Mouse (Mus musculus) right cerebral cortex, postnatal 25 days (tissue): ENCODE data around the gene Phb.
"Not testable (repeated sequence)": the region's sequence is repeated elsewhere in the genome, so short reads cannot be mapped to it uniquely, and the experiment has no call there.

Experiments used
- DNase-seq: peaks from one replicate; pipeline ENCODE4 v3.0.0; 2022

Phb gene

DNA sequence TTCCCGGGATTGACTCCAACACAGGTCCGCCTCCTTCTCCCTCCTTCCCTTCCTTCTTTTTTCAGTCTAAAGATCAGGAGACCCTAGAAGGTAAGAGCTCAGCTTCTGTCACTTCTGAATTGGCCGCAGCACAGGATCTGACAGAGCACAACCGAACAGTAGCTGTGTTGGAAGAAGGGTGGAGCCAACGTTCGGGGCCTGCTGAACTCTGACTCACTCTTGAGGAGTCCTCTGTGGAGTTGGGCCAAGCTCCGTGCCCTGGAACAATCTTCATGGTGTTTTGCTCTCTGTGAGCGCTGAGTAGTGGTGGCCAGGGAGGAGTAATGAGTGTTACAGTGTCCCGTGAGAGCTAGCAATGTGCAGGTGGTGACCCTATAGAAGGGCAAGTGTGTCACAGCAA lies 15.8 kb upstream of the Phb start:
- no peak for DNase-seq

DNA sequence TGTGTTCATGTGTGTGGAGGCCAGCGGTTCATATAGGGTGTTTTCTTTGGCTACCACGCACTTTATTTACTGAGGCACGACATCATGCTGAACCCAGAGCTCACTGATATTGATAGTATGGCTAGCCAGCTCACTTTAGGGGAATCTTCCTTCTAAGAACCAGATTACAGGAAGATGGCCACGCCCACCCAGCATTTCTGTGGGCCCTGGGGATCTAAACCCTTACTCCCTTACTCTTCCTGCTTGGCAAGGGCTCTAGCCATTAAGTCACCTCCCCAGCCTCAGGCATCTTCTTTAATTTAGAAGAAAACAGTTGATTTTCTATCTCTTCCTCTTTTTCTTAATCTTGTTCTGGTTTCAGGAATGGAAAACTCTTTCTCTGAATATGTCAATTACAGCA lies 9.3 kb upstream of the Phb start:
- DNase-seq = no peak

DNA sequence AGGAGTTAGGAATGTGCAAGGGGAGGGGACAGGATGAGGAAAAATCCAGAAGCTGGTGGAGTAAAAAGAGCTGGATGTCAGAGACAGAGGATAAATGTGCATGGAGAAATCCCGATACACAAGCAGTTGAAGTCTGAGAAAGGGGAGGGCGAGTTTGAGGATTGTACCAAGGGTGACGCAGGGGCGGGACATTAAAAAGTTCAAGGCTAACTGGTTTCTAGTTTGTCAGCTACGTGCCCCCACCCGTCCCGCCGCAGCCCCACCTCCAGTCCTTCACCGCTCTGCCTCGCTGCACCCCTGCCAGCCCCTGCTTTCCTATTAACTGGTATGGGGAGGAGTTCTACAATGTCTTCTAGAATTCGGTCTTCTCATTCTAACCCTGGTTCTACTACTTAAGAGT lies 420 bp downstream of the Phb start:
- DNase-seq = no peak

DNA sequence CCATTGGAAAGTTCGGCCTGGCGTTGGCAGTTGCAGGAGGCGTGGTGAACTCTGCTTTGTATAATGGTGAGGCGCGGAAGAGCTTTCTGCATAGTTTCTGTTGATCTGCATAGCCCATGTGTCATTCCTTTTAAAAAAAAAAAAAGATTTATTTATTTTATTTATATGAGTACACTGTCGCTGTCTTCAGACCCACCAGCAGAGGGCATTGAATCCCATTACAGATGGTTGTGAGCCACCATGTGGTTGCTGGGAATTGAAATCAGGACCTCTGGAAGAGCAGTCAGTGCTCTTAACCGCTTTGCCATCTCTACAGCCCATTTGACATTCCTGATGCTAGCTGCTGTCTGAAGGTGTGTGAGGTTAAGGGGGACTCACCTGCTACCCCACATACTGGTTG lies 1.3 kb downstream of the Phb start:
- not testable (repeated sequence) for DNase-seq

DNA sequence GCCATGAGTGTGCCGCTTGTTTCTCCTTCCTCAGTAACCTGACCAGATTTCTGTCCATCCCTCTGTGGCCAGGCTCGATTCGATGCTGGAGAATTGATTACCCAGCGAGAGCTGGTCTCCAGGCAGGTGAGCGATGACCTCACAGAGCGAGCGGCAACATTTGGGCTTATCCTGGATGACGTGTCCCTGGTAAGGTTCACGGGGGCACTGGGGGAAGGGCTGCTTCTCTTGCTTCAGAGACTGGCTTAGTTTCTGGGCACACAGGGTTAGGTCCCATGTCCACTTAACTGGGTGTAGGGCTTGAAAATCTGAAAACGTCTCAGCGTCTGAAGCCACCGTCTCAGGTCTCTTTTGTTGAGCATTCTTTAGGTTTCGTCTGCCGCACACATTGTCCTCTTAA lies 8.7 kb downstream of the Phb start:
- DNase-seq = no peak

DNA sequence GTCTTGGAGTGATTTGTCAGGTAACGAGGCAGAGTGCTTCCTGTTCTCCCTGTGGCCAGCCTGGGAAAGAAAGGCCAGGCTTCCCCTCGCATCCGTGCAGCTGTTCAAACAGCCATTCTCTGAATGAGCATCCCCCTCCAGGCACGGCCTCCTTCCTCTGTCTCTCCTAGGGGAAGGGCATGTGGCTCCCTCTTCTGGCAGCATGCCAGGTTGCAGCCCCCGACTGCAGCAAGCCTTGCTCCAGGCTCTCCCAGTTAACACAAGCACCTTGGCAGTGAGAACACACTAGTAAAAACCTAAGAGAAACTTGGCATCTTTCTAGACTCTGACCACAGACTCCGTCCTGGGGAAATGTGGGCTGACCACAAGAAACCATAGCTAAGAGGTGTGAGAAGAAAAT lies 9.6 kb downstream of the Phb start:
- DNase-seq = peak; percentile 39

DNA sequence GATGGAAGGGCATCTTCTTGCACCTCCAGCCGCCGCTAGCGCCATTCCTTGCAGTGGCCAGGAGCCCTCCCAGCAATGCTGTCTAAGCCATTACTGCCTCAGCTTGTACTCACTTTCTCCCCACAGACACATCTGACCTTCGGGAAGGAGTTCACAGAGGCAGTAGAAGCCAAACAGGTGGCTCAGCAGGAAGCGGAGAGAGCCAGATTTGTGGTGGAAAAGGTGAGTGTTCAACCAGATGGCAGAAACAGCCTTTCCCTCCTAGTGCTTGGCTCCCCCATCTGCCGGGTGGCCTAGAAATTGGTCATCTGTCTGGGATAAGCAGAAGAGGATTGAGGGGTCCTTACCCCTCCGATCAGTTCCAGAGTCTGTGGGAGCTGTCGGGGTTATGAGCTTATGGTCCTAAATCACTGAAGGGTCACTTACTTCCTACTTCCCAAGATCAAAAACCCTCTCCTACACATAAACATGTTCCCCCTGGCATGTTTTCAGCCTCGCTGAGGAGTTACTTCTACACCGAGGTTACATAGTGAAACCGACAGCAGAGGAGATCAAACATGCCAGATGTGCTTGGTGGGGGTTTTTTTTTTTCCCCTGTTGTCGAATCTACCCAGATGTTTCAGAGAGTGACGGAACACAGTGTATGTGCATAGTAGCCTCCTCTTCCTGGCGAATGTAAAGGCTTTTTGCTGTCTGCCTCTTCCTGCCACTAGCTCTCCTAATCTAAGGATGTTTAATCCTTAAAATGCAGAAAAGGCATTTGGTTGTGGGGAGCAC lies 11.4 kb downstream of the Phb start:
- no peak for DNase-seq

DNA sequence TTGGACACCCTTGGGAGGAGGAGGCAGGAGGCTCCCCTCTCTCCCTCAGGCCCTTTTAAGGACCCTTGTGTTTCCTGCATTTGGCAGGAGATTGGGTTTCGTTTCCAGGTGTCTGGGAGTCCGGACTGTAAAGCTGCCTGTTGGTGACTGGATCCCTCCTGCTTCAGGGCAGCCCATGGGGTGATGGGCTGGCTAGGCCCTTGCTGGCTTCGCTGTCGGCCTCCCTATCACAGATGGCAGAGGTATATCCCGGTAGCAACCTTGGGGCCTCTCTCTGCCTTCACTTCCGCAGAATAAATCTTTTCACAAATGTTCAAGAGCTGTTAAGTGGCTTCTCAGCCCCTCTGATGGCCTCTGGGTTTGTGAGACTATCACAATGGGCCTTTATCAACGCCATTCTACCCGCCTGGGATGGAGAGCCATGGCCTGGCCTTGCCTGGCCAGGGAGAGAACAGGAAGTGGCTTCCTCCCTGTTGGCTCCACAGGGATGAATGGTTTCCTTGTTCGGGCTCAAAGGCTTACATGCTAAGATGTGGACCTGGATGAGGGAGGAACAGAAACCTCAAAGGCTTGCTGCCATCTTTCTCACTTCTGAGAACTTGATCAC lies 15.3 kb downstream of the Phb start:
- DNase-seq = no peak

DNA sequence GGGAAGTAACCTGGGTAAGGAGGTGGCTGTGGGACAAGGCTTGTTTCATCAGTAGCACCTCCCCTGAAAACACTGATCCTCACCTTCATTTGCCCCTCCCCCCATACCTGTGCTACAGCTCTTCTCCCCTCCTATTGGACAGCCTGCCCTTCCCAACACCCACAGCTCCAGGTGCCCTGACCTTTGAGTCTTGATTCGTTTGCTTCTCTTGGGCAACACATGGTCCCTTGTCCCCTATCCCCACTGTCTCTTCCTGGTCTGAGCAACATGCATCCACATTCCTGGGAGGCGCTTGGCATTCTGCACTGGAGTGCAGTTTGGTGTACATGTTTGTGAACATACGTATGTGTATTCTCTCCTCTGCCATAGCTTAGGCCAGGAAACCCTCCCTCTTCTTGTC lies 16.2 kb downstream of the Phb start:
- DNase-seq = no peak

DNA sequence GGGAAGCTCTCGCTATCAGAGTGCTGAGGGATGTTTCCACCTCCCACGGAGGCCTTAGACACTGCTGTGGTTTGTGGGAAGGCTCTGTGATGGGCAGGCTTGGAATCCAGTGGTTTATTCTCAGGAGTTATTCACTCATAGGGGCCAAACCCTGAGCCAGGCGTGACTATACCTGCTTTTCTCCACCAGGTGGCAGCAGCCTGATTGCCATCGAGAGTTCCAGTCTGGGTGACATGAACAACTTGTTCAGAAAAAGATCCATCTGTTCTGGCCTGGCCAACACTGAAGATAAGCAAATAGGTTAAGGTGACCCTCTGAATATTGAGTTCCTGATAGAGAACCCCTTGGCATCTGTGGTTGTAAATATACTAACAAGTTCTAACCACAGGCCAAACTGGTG lies 19.3 kb downstream of the Phb start:
- DNase-seq = peak; percentile 68

DNA sequence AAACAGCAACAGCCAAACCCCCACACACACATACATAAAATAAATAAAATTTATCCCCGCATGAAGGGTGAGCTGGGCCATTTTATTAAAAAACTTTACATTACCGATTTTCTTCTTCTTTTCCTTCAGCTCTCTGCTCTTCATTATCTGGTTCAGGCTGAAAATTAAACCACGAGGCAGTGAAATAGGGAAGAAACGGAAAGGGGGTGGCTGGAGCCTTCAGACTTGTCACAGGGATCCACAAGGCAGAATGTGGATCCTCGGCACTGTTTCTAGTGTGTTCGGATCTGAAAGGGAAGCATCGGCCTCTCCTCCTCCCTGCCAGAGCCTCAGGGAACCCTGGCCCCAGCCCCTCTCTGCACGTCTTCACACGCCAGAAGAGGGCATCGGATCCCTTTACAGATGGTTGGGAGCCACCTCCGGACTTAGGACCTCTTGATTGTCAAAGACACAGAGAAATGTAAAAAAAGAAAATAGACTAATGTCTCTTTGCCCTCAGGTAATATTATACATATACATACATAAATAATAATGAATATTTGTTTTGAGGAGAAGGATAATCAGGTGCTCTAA lies 20.4 kb downstream of the Phb start:
- DNase-seq = no peak

DNA sequence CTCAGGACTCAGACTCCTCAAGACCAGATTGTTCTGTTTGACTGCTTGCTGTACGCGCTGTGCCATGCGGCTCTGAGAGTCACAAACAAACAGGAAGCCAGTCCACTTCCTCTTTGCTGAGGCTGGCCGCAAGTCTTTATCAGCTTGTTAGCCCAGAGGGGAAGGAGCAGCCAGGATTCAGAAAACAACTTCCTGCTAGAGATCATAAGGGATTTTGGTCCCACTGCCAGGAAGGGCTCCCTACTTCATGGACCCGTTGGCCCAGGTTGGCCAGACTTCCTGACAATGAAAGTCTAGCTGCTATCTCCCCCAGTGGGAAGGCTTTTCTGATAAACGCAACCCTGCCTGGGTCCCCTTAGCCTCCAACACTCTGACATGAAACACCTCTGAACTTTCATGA lies 21.8 kb downstream of the Phb start:
- DNase-seq = no peak

DNA sequence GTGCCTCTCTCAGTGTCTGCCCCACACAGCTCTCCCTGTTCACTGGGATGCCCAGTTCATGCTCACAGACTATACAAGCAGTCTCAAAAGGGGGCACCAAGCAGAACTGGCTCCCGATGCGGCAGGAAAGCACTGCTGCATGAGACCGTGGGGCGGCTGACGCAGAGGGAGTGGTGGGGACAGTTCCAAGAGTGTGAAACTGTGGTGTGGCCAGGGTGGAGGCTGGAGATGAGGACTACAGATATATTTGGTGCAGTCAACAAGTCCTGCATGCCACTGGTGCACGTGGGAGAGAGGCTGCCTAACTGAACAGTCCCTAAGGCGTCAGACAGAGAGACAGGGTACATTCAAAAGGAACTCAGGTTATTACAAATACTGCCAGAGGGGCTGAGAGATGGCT lies 22.2 kb downstream of the Phb start:
- DNase-seq = no peak

DNA sequence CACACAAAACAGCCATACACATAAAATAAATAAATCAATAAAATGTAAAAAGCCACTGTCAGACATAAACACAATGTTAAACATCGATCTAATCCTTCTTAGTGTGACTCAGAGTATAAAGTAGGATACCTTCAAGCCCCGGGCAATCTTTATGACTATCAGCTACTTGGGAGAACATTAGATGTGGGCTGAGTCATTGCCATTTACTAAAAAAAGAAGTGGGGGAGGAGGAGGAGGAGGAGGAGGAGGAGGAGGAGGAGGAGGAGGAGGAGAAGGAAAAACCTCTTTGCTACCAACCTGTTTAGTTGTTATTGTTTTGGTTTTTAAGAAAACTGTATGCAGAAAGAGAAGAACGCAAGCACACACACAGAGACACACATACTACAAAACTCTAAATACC lies 22.8 kb downstream of the Phb start:
- no peak for DNase-seq

DNA sequence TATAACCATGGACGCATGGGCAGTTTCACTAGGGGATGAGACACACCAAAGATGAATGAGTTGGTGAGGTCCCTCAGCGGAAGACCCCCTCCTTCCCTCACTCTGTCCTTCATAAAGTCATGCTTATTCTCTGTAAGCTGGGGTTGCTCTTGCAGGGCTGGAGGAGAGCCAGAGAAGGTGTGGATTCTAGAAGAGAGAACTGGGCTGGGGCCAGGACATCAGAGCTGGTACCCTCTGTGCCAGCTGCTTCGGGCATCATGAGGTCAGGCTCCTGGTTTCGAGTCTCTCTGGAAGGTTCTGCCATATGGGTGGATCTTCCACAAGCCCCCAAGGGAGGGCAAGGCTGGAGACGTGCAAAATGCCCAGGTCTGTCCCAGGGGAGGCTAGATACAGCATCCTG lies 31.8 kb downstream of the Phb start:
- no peak for DNase-seq

DNA sequence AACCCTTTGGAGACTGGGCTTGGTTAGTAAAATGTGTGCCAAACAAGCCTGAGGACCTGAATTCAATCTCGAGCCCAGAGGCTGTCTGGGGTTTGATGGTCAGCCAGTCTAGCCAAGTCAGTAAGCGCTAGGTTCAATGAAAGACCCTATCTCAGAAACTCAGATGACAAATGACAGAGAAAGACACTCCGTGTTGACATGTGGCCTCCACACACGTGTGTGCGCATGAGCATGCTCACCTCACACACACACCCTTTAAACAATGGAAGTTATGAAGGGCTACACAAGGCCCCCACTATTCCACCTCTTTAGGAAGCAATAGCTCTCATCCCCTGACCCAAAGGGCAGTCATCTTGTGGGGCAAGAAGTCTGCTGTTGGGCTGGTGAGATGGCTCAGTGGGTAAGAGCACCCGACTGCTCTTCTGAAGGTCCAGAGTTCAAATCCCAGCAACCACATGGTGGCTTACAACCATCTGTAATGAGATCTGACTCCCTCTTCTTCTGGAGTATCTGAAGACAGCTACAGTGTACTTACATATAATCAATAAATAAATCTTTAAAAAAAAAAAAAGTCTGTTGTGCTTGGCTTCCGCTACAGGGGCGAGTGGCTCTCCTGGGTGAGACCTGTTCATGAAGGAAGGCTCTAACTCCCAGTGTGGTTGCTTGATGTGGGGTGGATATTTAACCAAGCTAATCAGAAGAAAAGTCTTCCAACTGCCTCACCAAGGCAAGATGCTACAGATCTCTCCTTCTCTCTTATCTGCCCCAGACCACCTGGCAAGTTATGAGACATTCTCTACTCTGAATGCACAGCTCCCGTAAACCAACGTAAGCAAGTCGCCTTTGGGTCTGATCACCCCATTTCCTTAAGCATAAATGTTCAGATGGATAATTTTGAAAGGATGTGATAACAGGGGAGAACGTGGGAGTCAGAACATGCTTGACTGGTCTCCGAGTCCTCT lies 34.3 kb downstream of the Phb start:
- DNase-seq = no peak

DNA sequence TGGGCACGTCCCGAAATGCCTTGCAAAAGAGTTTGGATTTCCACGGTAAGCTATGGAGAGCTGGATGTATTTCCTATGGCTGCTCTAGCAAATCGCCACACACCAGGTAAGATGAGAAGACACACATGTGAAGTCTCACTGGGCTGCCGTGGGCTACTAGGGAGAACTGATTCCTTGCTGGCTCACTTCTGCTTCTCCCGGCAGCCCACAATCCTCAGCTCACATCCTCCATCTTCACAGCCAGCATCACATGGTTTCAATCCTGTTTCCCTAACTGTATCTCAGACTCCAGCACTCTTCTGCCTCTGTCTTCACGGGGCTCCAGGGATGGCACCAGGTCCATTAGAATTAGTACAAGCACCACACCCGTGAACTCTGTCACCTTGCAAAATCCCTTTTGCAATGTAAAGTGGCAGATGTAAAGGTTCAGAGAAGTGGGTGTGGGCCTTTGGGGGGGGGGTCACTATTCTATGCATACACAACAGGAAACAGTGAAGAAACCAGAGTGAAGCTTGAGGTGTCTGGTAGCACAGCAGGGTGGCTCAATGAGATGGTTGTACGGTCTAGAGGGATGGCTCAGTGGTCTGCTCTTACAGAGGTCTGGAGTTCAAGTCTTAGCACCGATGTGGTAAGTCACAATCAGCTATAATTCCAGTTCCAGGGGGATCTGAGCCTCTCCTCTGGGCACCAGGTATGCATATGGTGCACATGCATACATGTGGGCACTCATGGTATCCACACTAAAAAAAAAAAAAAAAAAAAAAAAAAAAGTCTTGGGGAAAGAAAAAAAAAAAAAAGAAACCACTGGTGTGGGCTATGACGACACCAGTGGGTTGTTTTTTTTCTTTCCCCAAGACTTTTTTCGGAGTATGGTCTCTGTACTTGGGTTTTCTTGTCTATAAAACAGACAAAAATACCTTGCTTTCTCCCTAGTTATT lies 37.5 kb downstream of the Phb start:
- DNase-seq = no peak

DNA sequence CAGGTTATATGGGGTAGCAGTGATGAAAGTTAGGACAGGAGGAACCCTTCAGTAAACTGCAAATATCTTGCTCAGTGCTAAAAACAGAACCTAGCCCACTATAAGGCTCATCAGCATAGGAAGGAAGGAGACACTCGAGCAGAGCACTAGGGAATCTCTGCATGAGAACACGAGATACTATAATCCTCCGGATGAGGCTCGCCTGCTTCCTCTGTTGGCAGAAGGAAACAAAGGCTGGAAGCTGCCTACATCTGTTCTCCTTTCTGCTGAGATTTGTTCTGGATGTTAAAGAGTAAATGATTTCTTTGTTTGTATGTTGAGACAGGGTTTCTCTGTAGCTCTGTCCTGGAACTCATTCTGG lies 38.2 kb downstream of the Phb start:
- no peak for DNase-seq

DNA sequence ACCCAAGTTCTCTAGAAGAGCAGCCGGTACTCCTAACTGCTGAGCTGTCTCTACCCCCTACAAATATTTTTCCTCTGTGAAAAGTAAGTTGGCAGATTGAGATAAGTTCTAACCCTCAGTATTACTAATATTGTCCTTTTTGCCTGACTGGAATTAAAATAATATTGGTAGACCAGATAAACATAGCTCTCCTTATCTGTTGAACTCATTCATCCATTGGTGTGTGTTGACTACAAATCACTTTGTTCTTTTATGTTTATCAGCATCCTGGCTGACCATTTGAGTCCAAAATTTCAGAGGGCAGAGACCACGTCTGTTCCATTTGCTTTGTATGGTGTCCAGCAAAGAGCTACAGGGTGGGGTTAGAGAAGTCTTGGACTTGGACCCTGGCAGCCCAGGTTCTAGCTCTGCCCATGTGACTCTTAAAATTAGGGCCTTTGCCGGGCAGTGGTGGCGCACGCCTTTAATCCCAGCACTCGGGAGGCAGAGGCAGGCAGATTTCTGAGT lies 42.8 kb downstream of the Phb start:
- no peak for DNase-seq

DNA sequence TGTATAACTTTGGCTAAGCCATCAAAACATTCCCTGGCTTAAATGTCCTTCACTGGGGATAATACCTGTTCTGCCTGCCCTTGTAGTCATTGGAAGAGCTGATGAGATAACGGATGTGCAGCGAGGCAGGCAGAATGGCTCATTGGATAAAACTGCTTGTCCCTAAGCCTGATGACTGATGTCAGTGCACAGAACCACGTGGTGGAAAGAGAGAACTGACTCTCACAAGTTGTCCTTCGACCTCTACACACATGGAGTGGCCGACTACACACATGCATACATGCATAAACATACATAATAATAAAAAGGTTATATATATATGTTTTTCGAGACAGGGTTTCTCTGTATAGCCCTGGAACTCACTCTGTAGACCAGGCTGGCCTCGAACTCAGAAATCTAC lies 43.7 kb downstream of the Phb start:
- no peak for DNase-seq

DNA sequence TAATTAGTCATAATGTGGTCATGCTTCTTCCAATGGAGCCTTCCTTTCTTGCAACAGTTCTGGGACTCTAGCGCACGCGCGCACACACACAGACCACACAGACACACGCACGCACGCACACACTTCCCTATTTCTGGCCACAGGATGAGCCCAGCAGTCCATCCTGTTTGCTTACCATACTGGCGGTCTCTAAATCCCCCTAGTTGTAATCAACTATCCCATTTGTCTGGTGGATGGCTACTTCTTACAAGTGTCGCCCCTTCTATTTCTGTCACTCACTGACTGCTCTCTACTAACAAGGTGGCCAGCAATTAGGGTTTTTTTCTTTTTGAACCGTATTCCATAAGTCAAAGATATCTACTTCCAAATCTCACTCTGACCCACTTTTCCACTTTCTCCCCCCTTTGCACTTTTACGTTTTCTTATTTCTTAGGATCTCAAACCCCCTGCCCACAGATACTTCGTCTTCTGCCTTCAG lies 45.4 kb downstream of the Phb start:
- no peak for DNase-seq
